Mouse (Mus musculus) duodenum, adult 2 months (tissue): ENCODE data around the gene Fgf13. TPM values are rescaled to one million over a fixed set of nuclear protein-coding genes. Genes with fewer than 3 reads are reported as not detected.

Experiments
- polyA plus RNA-seq: library from polyadenylated mRNA; depleted of rRNA; stranded (reverse); fragments of >200 nt; gene quantifications from 2 replicates; pipeline ENCODE4 v1.2.3, GENCODE M21; 2012; ENCODE audit warnings: low replicate concordance; rRNA removed

The Fgf13 gene
- 0.49 and 1.4 TPM in 2 replicates for polyA plus RNA-seq

DNA sequence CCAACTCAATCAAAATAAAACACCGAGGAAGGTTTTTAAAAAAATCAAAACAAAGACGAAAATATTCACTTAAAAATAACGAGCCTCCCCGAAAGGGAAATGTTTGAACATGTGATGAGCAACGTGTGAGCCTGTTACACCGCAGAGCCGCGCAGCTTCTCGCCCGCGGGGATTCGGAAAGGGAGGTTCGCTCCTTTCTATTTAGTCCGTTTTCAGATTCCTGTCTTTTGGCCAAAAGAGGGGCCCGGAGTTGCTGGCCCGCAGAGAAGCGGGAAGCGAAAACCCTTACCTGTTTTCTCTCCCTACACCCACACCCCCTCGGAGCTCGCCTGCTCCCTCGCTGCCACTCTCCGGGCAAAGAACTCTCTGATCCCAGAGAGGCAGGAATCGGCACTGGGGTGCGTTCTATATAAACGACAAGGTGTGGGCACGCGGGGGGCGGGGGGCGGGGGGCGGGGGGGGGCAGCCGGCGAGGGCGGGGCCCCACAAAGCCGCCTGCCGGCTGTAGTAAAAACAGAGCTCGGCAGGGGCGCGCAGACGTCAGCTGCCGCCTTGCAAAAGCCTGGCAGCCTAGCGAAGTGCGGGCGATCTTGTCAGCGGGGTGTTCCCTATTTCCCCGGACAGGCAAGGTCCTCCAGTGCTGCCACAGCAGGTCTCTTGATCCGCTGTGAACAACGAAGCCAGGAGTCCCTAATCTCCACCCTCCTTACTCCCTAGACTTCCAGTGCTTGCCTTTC, at the start of gene Fgf13:
TSS of gene Fgf13 (minus strand) at position 377 of the 737 bp plus-strand sequence.

